Mouse (Mus musculus) lung, adult 2 months (tissue): ENCODE data around the gene Acp2.

Experiments used
- CTCF ChIP-seq: fragments of 200-500 bp; IDR thresholded peaks from 2 replicates; pipeline ENCODE4 v1.5.1; 2011; ENCODE audit warnings: mild to moderate bottlenecking, low read length, control low read depth; ENCODE audit not compliant: insufficient read depth
- POLR2A ChIP-seq: fragments of 200-500 bp; IDR thresholded peaks from 2 replicates; pipeline ENCODE4 v1.6.1; 2011; ENCODE audit warnings: low read depth, mild to moderate bottlenecking, control low read depth, low read length, borderline replicate concordance; ENCODE audit errors: extremely low read depth

DNA sequence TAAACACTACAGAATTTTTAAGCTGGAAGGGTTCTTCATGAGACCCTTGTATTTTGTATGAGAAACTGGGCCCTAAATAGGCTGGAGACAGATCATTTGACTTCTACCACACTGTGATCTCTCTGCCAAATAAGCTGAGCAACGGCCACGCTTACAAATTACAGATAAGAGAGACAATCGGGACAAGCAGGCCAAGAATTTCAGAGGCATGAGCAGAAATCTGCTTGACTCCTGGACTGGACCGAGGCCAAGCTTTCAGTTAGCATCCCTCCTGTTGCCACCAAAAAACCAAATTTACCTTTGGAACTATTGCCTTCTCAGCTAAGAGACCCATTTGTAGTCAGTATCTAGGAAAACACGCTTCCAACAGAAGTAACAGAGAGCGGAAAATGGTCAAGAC, 42.1 kb upstream of the Acp2 start:
- no peak for TF ChIP-seq POLR2A
- TF ChIP-seq CTCF: no peak
